Mouse (Mus musculus) heart, postnatal 14 days (tissue): ENCODE measurements around the gene Stat5b. TPM values are rescaled to one million over a fixed set of nuclear protein-coding genes. Genes with fewer than 3 reads are reported as not detected.

ENCODE experiments used
- DNase-seq, 2 experiments: peaks; one replicate each; pipeline ENCODE4 v3.0.0; 2021 to 2022
- intact Hi-C: fragments of 180-260 bp; cut with DNase I; formaldehyde crosslinking; loops from one replicate; pipeline ENCODE4 v1.15.1; 2025
- total RNA-seq, 2 experiments: library from RNA; stranded (reverse); gene quantifications; 2 replicates each; pipeline ENCODE4 v1.2.3; 2021

Stat5b gene
- total RNA-seq, 2 experiments from 2014 or later, result 62.4 to 66.5 TPM

- intact Hi-C loops, result no loop called here
- no peak for DNase-seq
Measured at GRCm38 (mm10) chr11:100750127-100750526, 100.4 kb downstream of the Stat5b start.

GRCm38 (mm10) chr11:100749469-100749868 lies 101.1 kb downstream of the Stat5b start:
- intact Hi-C loops, result no loop called here
- no peak for DNase-seq

- intact Hi-C loops, result no loop called here
- no peak for DNase-seq
Measured at GRCm38 (mm10) chr11:100748620-100749019, 101.9 kb downstream of the Stat5b start.

GRCm38 (mm10) chr11:100747114-100747513 lies 103.4 kb downstream of the Stat5b start:
- intact Hi-C loops, result no loop called here
- DNase-seq, result no peak

GRCm38 (mm10) chr11:100746546-100746945 lies 104.0 kb downstream of the Stat5b start:
- DNase-seq, result no peak
- intact Hi-C loops, result no loop called here

- peak; percentile 48 to 66 for DNase-seq
Measured at GRCm38 (mm10) chr11:100745085-100745484, 105.4 kb downstream of the Stat5b start.

GRCm38 (mm10) chr11:100741348-100741747 lies 109.2 kb downstream of the Stat5b start:
- intact Hi-C loops, result no loop called here
- peak; percentile 52 to 73 for DNase-seq

More at GRCm38 (mm10) chr11:100745085-100745484, 105.4 kb downstream of the Stat5b start:
- intact Hi-C loops, result loop anchor here (2.0 kb wide), 2 partner anchors 14 to 30 kb away; partner anchors contain the start of gene Kcnh4

- intact Hi-C loops, result no loop called here
- DNase-seq, result no peak
Measured at GRCm38 (mm10) chr11:100738749-100739148, 111.8 kb downstream of the Stat5b start.

- peak; percentile 97 to 98 for DNase-seq
- intact Hi-C loops, result no loop called here
Measured at GRCm38 (mm10) chr11:100738066-100738604, 112.4 kb downstream of the Stat5b start, which contains the start of gene Rab5c. TSS of gene Rab5c (minus strand) at chr11:100738215.

- DNase-seq, result no peak
- intact Hi-C loops, result no loop called here
Measured at GRCm38 (mm10) chr11:100737105-100737733, 113.3 kb downstream of the Stat5b start.

- no peak for DNase-seq
Measured at GRCm38 (mm10) chr11:100736746-100737080, 113.8 kb downstream of the Stat5b start.

GRCm38 (mm10) chr11:100735954-100736745 lies 114.4 kb downstream of the Stat5b start:
- no peak for DNase-seq
- intact Hi-C loops, result no loop called here

More at GRCm38 (mm10) chr11:100736746-100737080, 113.8 kb downstream of the Stat5b start:
- intact Hi-C loops, result no loop called here

GRCm38 (mm10) chr11:100735134-100735865 lies 115.2 kb downstream of the Stat5b start:
- intact Hi-C loops, result no loop called here
- no peak for DNase-seq

Other genes with a start within 250 kb of the Stat5b start
- gene Nkiras2, start 231.5 kb downstream of the Stat5b start, total RNA-seq, result 10 to 100 TPM; 53.4 to 55.2 TPM
- gene Dnajc7, start 230.6 kb downstream of the Stat5b start, total RNA-seq, result 100 to 1,000 TPM; 158 TPM
- under 1 TPM; 0.10 to 0.29 TPM for gene Zfp385c, start 158.3 kb downstream of the Stat5b start, total RNA-seq
- gene Dhx58, start 146.5 kb downstream of the Stat5b start, total RNA-seq, result under 1 TPM; 0.76 to 1.00 TPM
- 10 to 100 TPM; 12.9 to 13.7 TPM for gene Kat2a, start 138.3 kb downstream of the Stat5b start, total RNA-seq
- gene Hspb9, start 136.9 kb downstream of the Stat5b start, total RNA-seq, result not detected
- gene Rab5c, start 112.5 kb downstream of the Stat5b start, total RNA-seq, result 10 to 100 TPM; 70.4 to 74.6 TPM
- gene Kcnh4, start 90.8 kb downstream of the Stat5b start, total RNA-seq, result not detected
- gene Hcrt, start 87.8 kb downstream of the Stat5b start, total RNA-seq, result not detected
- 10 to 100 TPM; 12.7 to 13.3 TPM for gene Ghdc, start 79.8 kb downstream of the Stat5b start, total RNA-seq
- gene Stat5a, start 8.6 kb upstream of the Stat5b start, total RNA-seq, result 10 to 100 TPM; 28.1 to 28.7 TPM
- 100 to 1,000 TPM; 103 to 107 TPM for gene Stat3, start 88.8 kb upstream of the Stat5b start, total RNA-seq
- gene Cavin1, start 120.2 kb upstream of the Stat5b start, total RNA-seq, result 100 to 1,000 TPM; 336 to 338 TPM
- gene Atp6v0a1, start 158.7 kb upstream of the Stat5b start, total RNA-seq, result 10 to 100 TPM; 89.3 to 90.2 TPM
- 10 to 100 TPM in 1 of 2 experiments, 1 to 10 TPM in 1; 7.2 to 10.1 TPM for gene Naglu, start 219.3 kb upstream of the Stat5b start, total RNA-seq
- under 1 TPM; 0.32 to 0.41 TPM for gene Hsd17b1, start 227.7 kb upstream of the Stat5b start, total RNA-seq
- gene Coasy, start 231.8 kb upstream of the Stat5b start, total RNA-seq, result 10 to 100 TPM; 16.8 to 21.4 TPM
- 10 to 100 TPM; 17.4 to 17.6 TPM for gene Mlx, start 236.6 kb upstream of the Stat5b start, total RNA-seq
- 1 to 10 TPM; 2.0 to 2.2 TPM for gene Psmc3ip, start 244.7 kb upstream of the Stat5b start, total RNA-seq